Mouse (Mus musculus): ENCODE results near the gene D430042O09Rik.

- TF ChIP-seq CTCF (IDR thresholded peaks at IDR 0.05; ENCODE audit: extremely low read depth, insufficient read depth, low read length) (no peak), POLR2A (IDR thresholded peaks at IDR 0.05; ENCODE audit: extremely low read depth, insufficient read depth, low read length) (no peak)
Observed at GRCm38 (mm10) chr7:125826425-125826824, 118.7 kb downstream of the D430042O09Rik start.

All from cortical plate, adult 2 months (tissue).